Mouse (Mus musculus) cerebellum, adult 2 months (tissue): ENCODE measurements around the gene Itgb6.

Source experiments
- CTCF ChIP-seq: fragments of 200-500 bp; IDR thresholded peaks from 2 replicates; pipeline ENCODE4 v1.5.1; 2011; ENCODE audit warnings: low read depth, mild to moderate bottlenecking, control low read depth, low read length, moderate library complexity, borderline replicate concordance; ENCODE audit not compliant: insufficient read depth
- POLR2A ChIP-seq: fragments of 200-500 bp; IDR thresholded peaks from 2 replicates; pipeline ENCODE4 v1.6.1; 2011; ENCODE audit warnings: low read length, control low read depth, borderline replicate concordance; ENCODE audit not compliant: insufficient read depth

- no peak for TF ChIP-seq CTCF
- no peak for TF ChIP-seq POLR2A
Observed at GRCm38 (mm10) chr2:60756218-60756617, 33.8 kb upstream of the Itgb6 start.
